Mouse (Mus musculus) left cerebral cortex, postnatal 10 days (tissue): Measurements from ENCODE around the gene Gata3. TPM values are rescaled to one million over a fixed set of nuclear protein-coding genes. Genes with fewer than 3 reads are reported as not detected.

Experiments used
- DNase-seq, 2 experiments: peaks; one replicate each; pipeline ENCODE4 v3.0.0; 2021 to 2022; ENCODE audit warnings: low spot score in 2 of 2, mixed read lengths in 1 of 2; ENCODE audit errors: extremely low spot score in 1 of 2
- intact Hi-C: fragments of 180-260 bp; cut with DNase I; formaldehyde crosslinking; loops from one replicate; pipeline ENCODE4 v1.15.1; 2025
- total RNA-seq, 2 experiments: library from RNA; stranded (reverse); gene quantifications; 2 replicates each; pipeline ENCODE4 v1.2.3; 2021

Gata3 gene
- total RNA-seq, 2 experiments from 2014 or later = 0.11 to 0.49 TPM

- intact Hi-C loops = loop anchor here (5.0 kb wide), 1 partner anchor 799 kb away; no protein-coding TSS in a partner anchor
- DNase-seq = no peak
Observed at GRCm38 (mm10) chr2:9876621-9877325, 13.1 kb downstream of the Gata3 start.

DNA sequence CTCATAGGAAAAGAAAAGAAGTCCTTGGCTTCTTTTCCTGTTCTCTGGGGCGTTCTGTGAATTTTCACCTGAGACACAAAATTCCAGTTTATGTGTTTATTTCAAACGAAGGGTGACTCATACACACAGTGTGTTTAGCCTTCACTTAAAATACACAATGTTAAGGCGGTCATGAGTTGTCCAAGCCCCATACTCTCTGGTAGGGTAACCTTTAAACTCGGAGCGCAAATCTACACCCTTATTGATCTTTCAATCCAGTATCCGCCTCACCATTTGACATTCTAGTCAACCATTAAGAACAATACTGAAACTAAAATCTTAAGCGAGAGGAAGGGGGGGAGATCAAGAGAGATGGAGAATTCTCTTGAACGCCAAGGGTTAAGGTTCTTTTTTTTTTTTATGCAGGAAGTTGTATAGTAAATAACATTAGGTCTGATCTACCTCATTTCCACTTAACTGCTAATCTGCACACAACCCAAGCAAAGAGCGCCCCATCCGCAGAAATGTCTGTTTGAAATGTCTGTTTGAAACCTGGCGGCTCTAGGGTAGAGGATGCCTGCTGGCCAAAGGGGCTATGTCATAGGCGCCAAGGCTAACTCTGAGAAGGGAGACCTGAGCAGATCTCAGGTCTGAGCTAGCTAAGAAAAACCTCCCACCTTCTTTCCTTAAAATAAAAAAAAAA is 14.0 kb downstream of the Gata3 start:
- intact Hi-C loops = loop anchor here (5.0 kb wide), 1 partner anchor 799 kb away; no protein-coding TSS in a partner anchor

GRCm38 (mm10) chr2:9875220-9875619 is 14.6 kb downstream of the Gata3 start:
- intact Hi-C loops = loop anchor here (5.0 kb wide), 1 partner anchor 798 kb away; no protein-coding TSS in a partner anchor
- DNase-seq = no peak

More for the DNA sequence above, 14.0 kb downstream of the Gata3 start:
- no peak for DNase-seq

DNA sequence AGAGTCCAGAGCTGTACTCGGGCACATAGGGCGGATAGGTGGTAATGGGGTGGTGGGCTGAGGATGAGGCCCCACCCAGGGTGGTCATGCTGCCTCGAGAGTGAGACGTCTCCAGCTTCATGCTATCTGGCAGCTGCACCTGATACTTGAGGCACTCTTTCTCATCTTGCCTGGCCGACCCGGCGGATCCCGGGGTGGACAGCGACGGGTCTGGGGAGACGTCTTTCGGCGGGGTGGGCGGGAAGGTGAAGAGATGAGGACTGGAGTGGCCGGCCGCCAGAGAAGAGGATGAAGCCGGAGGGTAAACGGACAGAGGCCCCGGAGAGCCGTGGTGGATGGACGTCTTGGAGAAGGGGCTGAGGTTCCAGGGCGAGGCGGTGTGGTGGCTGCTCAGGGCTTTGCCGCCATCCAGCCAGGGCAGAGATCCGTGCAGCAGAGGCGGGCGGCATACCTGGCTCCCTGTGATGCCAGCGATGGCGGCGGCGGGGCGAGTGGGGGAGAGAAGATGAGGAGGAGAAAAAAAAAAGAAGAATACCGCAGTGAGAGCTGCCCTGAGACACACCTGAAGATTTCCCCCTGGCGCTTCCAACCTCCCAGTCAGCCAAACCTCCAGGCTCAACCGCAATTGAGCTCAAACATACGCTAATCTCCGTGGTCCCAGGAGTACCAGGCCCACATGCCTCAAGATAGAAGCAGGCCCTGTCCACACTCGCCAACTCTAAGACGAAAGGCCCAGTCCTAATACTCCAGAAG is 15.2 kb downstream of the Gata3 start:
- no peak for DNase-seq
- intact Hi-C loops = loop anchor here (5.0 kb wide), 1 partner anchor 797 kb away; no protein-coding TSS in a partner anchor

DNA sequence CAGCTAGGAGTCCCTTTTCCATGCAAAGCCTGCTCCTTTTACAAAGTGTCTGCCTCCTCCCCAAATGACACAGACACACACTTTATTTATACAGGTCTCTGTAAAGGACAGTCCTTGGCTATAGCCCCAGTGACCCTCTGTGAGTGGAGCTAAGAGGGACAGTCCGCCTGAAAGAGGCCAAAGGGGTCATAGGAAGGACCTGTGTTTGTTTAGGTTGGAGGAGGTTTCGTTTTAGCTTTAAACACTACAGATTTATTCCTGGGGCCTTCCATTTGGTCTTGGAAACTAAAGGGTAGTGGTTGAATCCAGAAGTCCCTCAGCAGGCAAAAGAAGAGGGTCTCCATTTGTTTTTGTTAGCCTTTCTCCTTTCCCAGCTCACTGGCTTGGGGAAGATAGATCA is 16.1 kb downstream of the Gata3 start:
- intact Hi-C loops = no loop called here
- no peak for DNase-seq

GRCm38 (mm10) chr2:9872682-9873081 is 17.2 kb downstream of the Gata3 start:
- no peak for DNase-seq
- intact Hi-C loops = no loop called here

DNA sequence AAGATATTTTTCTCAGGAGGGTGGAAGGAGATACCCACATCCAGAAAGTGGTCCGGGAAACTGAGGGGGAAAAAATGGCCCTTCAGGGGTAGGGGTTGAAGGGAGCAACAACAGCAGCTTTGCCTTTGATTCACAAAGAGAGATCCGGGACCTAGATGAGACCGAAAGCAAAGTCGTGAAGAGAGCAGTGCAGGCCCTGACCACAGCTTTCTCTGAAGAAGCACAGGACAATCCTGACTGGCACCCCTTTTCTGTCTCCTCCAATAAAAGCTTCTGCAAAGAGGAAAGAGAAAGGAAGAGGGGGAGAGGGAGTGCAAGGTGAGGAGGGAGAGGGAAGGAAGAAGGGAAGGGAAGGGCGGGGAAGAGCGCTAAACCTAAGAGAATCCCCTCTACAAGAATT is 18.0 kb downstream of the Gata3 start:
- no peak for DNase-seq
- intact Hi-C loops = no loop called here

GRCm38 (mm10) chr2:9871141-9871716 is 18.6 kb downstream of the Gata3 start:
- DNase-seq = no peak
- intact Hi-C loops = no loop called here

GRCm38 (mm10) chr2:9867092-9867825 is 22.6 kb downstream of the Gata3 start:
- DNase-seq = no peak
- intact Hi-C loops = no loop called here

DNA sequence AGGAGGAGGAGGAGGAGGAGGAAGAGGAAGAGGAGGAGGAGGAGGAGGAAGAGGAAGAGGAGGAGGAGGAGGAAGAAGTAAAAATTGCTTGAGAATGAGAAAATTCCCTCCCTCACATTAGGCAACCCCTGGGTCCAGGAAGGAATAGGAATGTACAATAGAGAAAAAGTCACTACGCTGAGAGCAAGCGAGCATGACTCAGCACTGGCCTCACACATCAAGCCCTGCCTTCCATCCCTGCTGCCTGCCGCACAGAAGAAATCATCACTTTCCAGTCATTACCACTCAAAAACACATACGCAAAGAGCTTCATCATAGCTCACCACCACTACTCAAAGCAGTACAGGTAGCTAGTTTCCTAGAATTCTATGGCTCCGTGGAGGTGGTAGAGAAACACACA is 29.1 kb downstream of the Gata3 start:
- intact Hi-C loops = no loop called here
- DNase-seq = no peak

DNA sequence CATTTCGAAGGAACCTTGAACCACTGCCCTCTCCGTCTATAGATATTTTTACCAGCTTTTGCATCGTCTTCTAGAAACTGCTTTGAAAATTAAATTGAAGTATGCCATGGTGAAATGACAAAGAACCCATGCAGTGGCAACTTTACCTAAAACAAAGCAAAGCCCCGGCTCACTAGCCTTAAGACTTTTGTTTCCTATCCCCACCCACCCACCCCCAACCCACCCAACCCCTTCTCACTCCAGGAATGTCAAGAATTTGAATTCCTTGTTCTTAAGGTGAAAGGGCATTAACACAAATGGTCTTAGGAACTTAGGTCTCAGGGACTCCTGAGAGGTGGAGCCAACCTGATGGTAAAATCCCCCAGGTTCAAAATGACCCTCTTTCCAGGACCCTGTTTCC is 34.0 kb downstream of the Gata3 start:
- no peak for DNase-seq
- intact Hi-C loops = no loop called here

DNA sequence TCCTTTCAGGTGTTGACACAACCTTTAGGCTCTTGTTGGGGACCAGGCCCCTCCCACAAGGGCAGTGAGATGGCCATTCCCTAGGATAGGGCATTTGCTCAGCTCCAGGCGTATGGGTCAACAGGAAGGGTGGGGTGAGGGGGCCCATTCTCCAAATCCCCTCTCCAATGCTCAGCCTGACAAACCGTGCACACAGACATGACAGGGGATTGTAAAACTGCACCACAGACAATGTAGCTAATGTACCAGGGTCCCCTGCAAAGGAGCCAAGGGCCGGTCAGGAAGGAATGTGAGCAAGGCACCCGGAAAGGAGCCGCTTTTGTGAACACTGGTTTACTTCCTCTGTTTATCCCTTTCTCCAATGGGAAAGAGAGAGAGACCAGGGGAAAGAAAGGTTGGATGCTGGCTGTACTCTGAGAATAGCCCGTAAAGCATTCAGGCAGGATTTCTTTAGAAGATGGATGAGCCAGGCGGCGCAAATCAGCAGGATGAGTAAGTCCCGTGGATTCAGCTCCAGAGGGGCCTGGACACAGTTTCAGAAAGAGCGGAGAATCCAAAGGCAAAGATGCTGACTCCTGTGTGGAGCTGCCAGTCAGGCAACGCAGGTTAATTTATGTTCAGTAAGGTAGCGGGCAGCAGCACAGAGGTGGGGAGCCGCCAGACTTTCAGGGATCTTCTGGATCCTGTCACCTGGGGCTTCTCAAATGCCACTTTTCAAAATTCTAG is 36.8 kb downstream of the Gata3 start:
- DNase-seq = no peak
- intact Hi-C loops = no loop called here

GRCm38 (mm10) chr2:9835195-9835594 is 54.6 kb downstream of the Gata3 start:
- intact Hi-C loops = no loop called here
- DNase-seq = no peak

DNA sequence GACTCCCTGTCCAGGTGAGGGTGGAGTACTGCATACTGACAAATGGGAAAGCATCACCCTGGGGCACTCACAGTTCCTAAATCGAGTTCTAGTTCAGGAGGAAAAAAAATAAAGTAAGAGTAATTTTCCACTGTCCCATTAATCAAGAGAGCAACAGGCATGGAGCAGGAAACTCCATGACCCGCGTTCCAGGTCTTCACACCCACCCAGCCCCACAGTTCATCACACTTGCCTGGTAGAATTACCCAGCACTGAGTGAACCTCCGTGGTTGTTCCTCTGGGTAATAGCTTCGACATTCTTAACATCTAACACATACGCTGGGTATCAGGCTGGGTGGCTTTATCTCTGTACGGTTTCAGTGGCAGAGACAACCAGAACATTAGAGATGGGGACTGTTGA is 56.1 kb downstream of the Gata3 start:
- intact Hi-C loops = no loop called here
- no peak for DNase-seq

DNA sequence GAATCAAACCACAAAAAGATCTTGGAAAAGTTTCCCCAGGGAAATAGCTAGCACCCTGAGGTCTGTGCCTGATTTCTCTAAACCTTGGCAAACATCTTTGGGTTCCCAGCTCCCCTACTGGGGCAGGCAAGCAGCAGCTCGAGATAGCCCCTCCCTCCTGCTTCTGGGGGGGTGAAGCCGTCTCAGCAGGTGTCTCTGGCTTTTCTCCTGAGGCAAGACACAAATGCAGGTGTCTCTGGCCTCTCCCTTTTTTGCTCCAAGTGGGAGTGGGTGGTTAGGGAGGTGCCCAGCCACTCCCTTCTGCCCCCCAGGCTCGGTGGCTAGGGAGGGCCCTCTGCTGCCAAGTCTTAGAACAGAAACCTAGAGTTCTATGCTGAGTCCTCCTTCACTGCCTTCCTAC is 62.2 kb downstream of the Gata3 start:
- intact Hi-C loops = no loop called here
- DNase-seq = no peak

- intact Hi-C loops = no loop called here
- peak in 1 of 2 experiments; percentile 23 for DNase-seq
Observed at GRCm38 (mm10) chr2:9820611-9821010, 69.2 kb downstream of the Gata3 start.

DNA sequence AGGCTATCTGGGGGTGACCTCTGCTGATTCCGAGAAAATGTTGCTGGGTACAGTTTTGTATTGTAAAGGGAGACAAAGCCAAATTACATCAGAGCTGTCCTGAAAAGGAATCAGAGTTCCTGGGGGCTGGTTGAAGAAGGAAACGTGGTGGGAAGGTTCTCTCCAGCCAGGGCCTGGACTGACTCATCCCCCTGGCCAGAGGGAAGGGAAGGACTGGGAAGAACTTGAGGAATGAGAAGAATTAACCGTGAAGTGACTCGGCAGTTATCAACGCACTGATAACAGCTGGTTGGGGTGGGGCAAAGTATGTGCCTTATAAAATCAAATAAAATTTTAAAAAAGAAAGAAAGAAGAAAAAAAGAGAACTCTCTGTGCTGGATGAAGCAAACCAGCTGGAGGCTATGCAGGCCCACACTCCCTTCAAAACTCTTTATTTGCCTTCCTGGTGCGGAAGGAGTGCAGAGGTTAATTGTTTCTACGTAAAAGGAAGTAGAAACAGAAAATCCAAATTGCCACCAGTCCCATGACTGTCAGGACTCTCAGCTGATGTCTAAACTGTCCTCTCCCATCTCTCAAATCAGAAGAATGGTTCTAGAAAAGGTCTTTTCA is 71.6 kb downstream of the Gata3 start:
- intact Hi-C loops = no loop called here
- DNase-seq = no peak
